Mouse (Mus musculus) intestine, postnatal 0 days (tissue): ENCODE measurements around the gene Nyap2. TPM values are rescaled to one million over a fixed set of nuclear protein-coding genes. Genes with fewer than 3 reads are reported as not detected.

Experiments
- ATAC-seq: fragments of 200-750 bp; cut with Nextera tagmentation; 2 replicates; pipeline ENCODE4 v1.8.0; 2017; ENCODE audit warnings: mild to moderate bottlenecking, moderate TSS enrichment, moderate library complexity
- H3K27ac ChIP-seq: fragments of 300-500 bp; sonication (generic); 2 replicates; pipeline ENCODE4 v1.5.1; 2014; ENCODE audit warnings: mild to moderate bottlenecking, low read depth, low read length, moderate library complexity
- H3K27me3 ChIP-seq: fragments of 300-500 bp; sonication (generic); replicated peaks from 2 replicates; pipeline ENCODE4 v1.6.1; 2014; ENCODE audit warnings: low read length, mixed read lengths; ENCODE audit not compliant: control insufficient read depth, insufficient read depth
- H3K36me3 ChIP-seq: fragments of 300-500 bp; sonication (generic); 2 replicates; pipeline ENCODE4 v1.6.1; 2014; ENCODE audit warnings: mild to moderate bottlenecking, moderate library complexity; ENCODE audit not compliant: control insufficient read depth, insufficient read depth
- H3K4me1 ChIP-seq: fragments of 300-500 bp; sonication (generic); replicated peaks from 2 replicates; pipeline ENCODE4 v1.6.1; 2014; ENCODE audit warnings: antibody characterized with exemption, low read length, mixed read lengths; ENCODE audit not compliant: control insufficient read depth, insufficient read depth
- H3K4me2 ChIP-seq: fragments of 300-500 bp; sonication (generic); replicated peaks from 2 replicates; pipeline ENCODE4 v1.6.1; 2014; ENCODE audit warnings: low read depth, mild to moderate bottlenecking, moderate library complexity
- H3K4me3 ChIP-seq: fragments of 300-500 bp; sonication (generic); 2 replicates; pipeline ENCODE4 v1.5.1; 2014; ENCODE audit warnings: low read depth, low read length
- H3K9ac ChIP-seq: fragments of 300-500 bp; sonication (generic); 2 replicates; pipeline ENCODE4 v1.6.1; 2014; ENCODE audit warnings: mild to moderate bottlenecking, low read depth, low read length
- H3K9me3 ChIP-seq: fragments of 300-500 bp; sonication (generic); 2 replicates; pipeline ENCODE4 v1.6.1; 2016; ENCODE audit warnings: mixed run types; ENCODE audit not compliant: control insufficient read depth
- CTCF ChIP-seq: sonication (generic); IDR thresholded peaks from 2 replicates; pipeline ENCODE4 v1.5.1; 2016; ENCODE audit warnings: low read depth, mild to moderate bottlenecking, control low read depth, antibody characterized with exemption, moderate library complexity
- whole genome bisulfite sequencing: fragments of 180-500 bp; shearing (Covaris S2); extraction: QIAGEN DNeasy Blood & Tissue Kit; methylation state at CpG from one replicate; pipeline ENCODE4 v1.1.7; 2014; 5-methylcytosine and 5-hydroxymethylcytosine counted together
- polyA plus RNA-seq: library from polyadenylated mRNA; unstranded; fragments of >200 nt; fragmentation: Nextera tagmentation; extraction: Ambion mirVana; gene quantifications from 2 replicates; pipeline ENCODE4 v1.2.1, GENCODE M21; 2015

The Nyap2 gene
- polyA plus RNA-seq, 1 experiment from 2014 or later, result 0.16 TPM

DNA sequence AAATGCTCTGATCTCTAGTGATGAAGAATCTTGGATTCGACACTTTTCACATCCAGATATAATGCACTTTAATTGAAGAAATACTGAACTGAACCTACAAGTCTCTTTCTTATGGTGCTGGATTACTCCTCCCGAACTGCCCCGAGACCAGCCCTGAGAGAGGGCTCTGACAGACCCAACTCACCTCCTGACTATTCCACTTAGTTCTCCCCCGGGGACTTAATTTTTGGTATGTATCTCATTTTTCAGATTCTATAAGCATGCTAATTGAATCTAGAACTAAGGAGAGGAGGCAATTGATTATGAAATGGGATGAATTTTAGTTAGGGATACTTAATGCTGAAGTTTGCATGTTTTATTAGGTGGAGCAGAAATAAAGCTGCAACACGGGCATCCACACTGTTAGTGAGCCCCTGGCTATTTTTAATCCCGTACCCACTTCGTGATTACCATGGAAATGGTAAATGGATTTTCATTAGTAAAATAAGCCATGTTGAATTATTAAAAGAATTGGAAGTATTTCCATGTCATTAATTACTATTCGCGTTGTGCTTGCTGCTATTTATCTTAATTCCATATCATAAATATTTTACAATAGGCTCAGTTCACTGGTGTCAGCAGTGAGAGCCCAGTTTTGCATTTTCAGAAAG, 1.0 kb downstream of the Nyap2 start:
- H3K9me3 ChIP-seq, result no peaks in the 10 kb centered on the region
- no peak overlapping the region for H3K27ac ChIP-seq
- no peak overlapping the region for H3K4me2 ChIP-seq
- no peaks in the 10 kb centered on the region for H3K4me1 ChIP-seq
- 75% methylated on average over 9 of the region's 9 CpGs for WGBS
- H3K27me3 ChIP-seq, result no peaks in the 10 kb centered on the region
- H3K36me3 ChIP-seq, result no peaks in the 10 kb centered on the region
- no peak for TF ChIP-seq CTCF
- ATAC-seq, result no peak
- no peak overlapping the region for H3K4me3 ChIP-seq
- H3K9ac ChIP-seq, result no peak overlapping the region

DNA sequence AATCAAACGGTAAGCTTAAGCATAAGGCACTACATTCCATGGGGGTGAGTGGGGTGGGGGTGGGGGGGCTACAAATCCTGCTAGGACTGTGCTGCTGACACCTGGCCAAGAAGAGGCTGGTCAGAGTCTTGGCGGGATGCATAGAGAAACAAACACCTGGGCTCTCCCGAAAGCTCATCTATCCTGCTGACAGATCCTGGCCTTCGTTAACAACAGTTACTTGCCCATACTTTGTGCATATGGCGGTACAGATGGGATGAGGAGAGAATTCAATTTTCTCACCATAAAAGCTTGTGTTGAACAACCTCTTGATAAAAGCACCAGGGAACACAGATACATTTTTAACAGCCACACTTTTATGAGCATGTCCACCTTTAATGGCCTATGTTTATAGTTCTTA, 10.7 kb downstream of the Nyap2 start:
- no peaks in the 10 kb centered on the region for H3K9me3 ChIP-seq
- ATAC-seq, result no peak
- H3K4me2 ChIP-seq, result no peak overlapping the region
- no peaks in the 10 kb centered on the region for H3K27me3 ChIP-seq
- no peak overlapping the region for H3K27ac ChIP-seq
- WGBS, result 75% methylated on average over 5 of the region's 5 CpGs
- TF ChIP-seq CTCF, result no peak
- H3K4me3 ChIP-seq, result no peak overlapping the region
- no peaks in the 10 kb centered on the region for H3K36me3 ChIP-seq
- no peaks in the 10 kb centered on the region for H3K4me1 ChIP-seq
- no peak overlapping the region for H3K9ac ChIP-seq

DNA sequence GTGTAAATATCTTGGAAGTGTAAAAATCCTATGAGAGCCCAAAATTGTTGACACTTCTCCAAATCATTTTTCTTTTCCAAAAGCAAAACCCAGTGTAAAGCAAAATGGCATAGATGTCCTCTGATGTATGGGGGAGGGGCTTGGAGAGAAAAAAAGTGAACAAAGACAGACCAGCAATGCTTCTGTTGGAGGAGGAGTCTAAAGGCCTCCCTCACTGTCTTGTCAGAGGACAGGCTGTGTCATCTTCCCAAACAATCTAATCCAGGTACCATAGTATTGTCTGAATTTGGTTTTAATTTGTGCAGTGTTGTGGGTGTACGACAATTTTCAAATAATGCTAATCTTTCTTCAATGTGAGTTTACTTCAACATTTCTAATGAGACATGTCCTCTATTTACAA, 13.7 kb downstream of the Nyap2 start:
- WGBS, result 92% methylated on average over 1 of the region's 1 CpGs
- no peak for TF ChIP-seq CTCF
- H3K9me3 ChIP-seq, result no peaks in the 10 kb centered on the region
- no peak overlapping the region for H3K4me3 ChIP-seq
- H3K27me3 ChIP-seq, result no peaks in the 10 kb centered on the region
- H3K36me3 ChIP-seq, result no peaks in the 10 kb centered on the region
- H3K4me1 ChIP-seq, result no peaks in the 10 kb centered on the region
- H3K27ac ChIP-seq, result no peak overlapping the region
- no peak for ATAC-seq
- H3K9ac ChIP-seq, result no peak overlapping the region
- H3K4me2 ChIP-seq, result no peak overlapping the region

DNA sequence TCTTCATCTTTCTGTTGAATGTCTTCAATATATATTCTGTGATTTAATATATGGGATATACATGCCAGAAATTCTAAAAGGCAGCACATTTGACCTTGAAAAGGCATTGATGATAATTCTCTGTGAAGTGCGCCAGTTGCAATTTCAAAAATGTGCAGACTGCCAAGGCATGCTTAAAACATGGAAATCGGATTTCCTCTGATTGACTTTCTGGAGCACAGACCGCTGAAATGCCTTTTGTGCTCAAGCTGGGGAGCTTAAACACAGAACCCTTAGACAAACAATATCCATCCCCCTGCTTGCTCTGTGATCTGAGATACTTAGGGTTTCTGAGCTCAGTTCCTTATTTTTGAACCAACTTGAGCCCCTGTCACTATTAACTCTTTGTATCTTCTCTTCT, 14.2 kb downstream of the Nyap2 start:
- no peak overlapping the region for H3K9ac ChIP-seq
- no peak for ATAC-seq
- H3K27me3 ChIP-seq, result no peaks in the 10 kb centered on the region
- WGBS, result 51% methylated on average over 3 of the region's 3 CpGs
- no peak overlapping the region for H3K27ac ChIP-seq
- no peak overlapping the region for H3K4me3 ChIP-seq
- no peaks in the 10 kb centered on the region for H3K36me3 ChIP-seq
- no peak overlapping the region for H3K4me2 ChIP-seq
- no peak for TF ChIP-seq CTCF
- no peaks in the 10 kb centered on the region for H3K4me1 ChIP-seq
- H3K9me3 ChIP-seq, result no peaks in the 10 kb centered on the region

DNA sequence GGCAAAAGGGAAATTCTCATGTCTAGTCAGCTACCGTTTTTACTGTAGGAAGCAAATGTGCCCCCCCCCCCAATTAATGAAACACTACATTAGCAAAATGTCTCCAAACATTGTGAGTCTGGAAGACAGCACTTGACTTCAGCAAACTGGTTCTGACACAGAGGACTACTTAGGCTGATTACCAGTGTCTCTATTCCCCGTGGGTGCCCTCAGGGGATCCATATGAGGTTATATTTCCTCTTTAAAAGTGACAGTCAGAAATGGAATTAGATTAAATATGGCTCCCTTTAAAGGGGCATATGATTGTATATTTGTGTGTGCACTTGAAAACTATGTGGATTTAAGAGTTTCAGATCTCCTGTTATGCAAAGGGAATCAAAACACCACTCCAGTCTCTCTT, 15.3 kb downstream of the Nyap2 start:
- WGBS, result 81% methylated on average over 2 of the region's 2 CpGs
- no peaks in the 10 kb centered on the region for H3K9me3 ChIP-seq
- no peak overlapping the region for H3K27ac ChIP-seq
- H3K27me3 ChIP-seq, result no peaks in the 10 kb centered on the region
- no peak overlapping the region for H3K9ac ChIP-seq
- TF ChIP-seq CTCF, result no peak
- H3K4me3 ChIP-seq, result no peak overlapping the region
- H3K36me3 ChIP-seq, result no peaks in the 10 kb centered on the region
- H3K4me2 ChIP-seq, result no peak overlapping the region
- ATAC-seq, result no peak
- H3K4me1 ChIP-seq, result no peaks in the 10 kb centered on the region

DNA sequence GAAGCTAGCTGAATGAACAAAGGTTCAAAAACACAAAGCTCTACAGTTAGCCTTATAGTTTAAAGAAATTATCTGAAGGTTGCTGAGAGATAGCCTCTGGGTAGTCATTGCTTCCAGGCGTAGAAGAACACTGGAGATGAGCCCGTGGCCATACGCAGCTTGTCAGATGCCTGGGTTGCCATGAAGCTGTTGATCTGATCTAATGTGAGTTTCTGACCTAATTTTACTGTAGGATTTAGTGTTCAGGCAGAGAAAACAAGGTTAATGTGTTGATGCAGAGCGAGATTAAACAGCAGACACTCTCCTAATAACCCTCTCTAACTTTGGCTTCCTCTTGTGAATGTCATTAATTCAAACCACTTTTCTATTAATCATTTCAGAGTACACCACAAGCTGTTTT, 16.1 kb downstream of the Nyap2 start:
- 85% methylated on average over 4 of the region's 4 CpGs for WGBS
- Histone ChIP-seq H3K4me2 (no peak overlapping the region), H3K9me3 (no peaks in the 10 kb centered on the region), H3K27ac (no peak overlapping the region), H3K4me3 (no peak overlapping the region), H3K4me1 (no peaks in the 10 kb centered on the region), H3K9ac (no peak overlapping the region), H3K36me3 (no peaks in the 10 kb centered on the region), H3K27me3 (no peaks in the 10 kb centered on the region)
- no peak for ATAC-seq
- TF ChIP-seq CTCF, result no peak

DNA sequence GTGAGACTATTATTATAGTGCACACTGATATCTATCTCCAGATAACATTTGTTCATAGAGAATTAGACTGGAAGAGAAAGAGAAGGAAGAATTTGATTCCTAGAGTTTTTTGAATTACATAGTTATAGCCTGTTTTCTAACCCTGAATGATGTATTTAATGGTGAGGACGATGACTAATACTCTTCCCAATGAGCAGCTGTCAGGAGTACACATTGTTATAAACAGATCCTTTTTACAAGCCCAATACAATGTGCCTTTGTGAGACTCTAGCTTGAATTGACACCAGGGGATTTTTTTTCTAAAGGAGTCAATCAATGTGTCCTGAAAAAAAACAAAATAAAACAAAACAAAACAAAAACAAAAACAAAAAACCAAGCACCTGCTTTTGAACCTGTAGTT, 22.2 kb downstream of the Nyap2 start:
- Histone ChIP-seq H3K27me3 (no peaks in the 10 kb centered on the region), H3K36me3 (no peaks in the 10 kb centered on the region), H3K9ac (no peak overlapping the region), H3K4me1 (no peaks in the 10 kb centered on the region), H3K4me2 (no peak overlapping the region), H3K27ac (no peak overlapping the region), H3K9me3 (no peaks in the 10 kb centered on the region), H3K4me3 (no peak overlapping the region)
- no peak for TF ChIP-seq CTCF
- 65% methylated on average over 1 of the region's 1 CpGs for WGBS
- no peak for ATAC-seq
